Mouse (Mus musculus) cerebellum, adult (tissue): ENCODE results near the gene Rprd1b.

Experiments
- ATAC-seq: cut with Nextera tagmentation; 2 replicates; pipeline ENCODE4 v1.9.2; 2017; ENCODE audit warnings: mild to moderate bottlenecking, moderate library complexity, mixed read lengths; ENCODE audit not compliant: insufficient number of reproducible peaks, low FRiP score, low TSS enrichment

Rprd1b gene

GRCm38 (mm10) chr2:158119145-158119544 is 90.8 kb downstream of the Rprd1b start:
- no peak for ATAC-seq

GRCm38 (mm10) chr2:158120211-158120610 is 91.9 kb downstream of the Rprd1b start:
- ATAC-seq, result no peak

GRCm38 (mm10) chr2:158120868-158121267 is 92.6 kb downstream of the Rprd1b start:
- no peak for ATAC-seq

- no peak for ATAC-seq
These were observed 93.5 kb downstream of the Rprd1b start for GRCm38 (mm10) chr2:158121645-158122326.

GRCm38 (mm10) chr2:158122814-158123213 is 94.5 kb downstream of the Rprd1b start:
- ATAC-seq, result no peak

GRCm38 (mm10) chr2:158127245-158127644 is 98.9 kb downstream of the Rprd1b start:
- no peak for ATAC-seq

GRCm38 (mm10) chr2:158127872-158128271 is 99.6 kb downstream of the Rprd1b start:
- no peak for ATAC-seq

- no peak for ATAC-seq
These were observed 100.3 kb downstream of the Rprd1b start for GRCm38 (mm10) chr2:158128461-158129130.

- ATAC-seq, result no peak
These were observed 101.2 kb downstream of the Rprd1b start for GRCm38 (mm10) chr2:158129291-158130002.

GRCm38 (mm10) chr2:158130391-158130986 is 102.2 kb downstream of the Rprd1b start:
- no peak for ATAC-seq

- no peak for ATAC-seq
These were observed 103.0 kb downstream of the Rprd1b start for GRCm38 (mm10) chr2:158131197-158131835.

GRCm38 (mm10) chr2:158132320-158132719 is 104.0 kb downstream of the Rprd1b start:
- no peak for ATAC-seq

- no peak for ATAC-seq
These were observed 104.8 kb downstream of the Rprd1b start for GRCm38 (mm10) chr2:158133050-158133449.

GRCm38 (mm10) chr2:158136205-158136604 is 107.9 kb downstream of the Rprd1b start:
- ATAC-seq, result no peak

- no peak for ATAC-seq
These were observed 109.5 kb downstream of the Rprd1b start for GRCm38 (mm10) chr2:158137771-158138170.

GRCm38 (mm10) chr2:158138778-158139177 is 110.5 kb downstream of the Rprd1b start:
- no peak for ATAC-seq

- no peak for ATAC-seq
These were observed 111.3 kb downstream of the Rprd1b start for GRCm38 (mm10) chr2:158139628-158140027.

- ATAC-seq, result no peak
These were observed 112.4 kb downstream of the Rprd1b start for GRCm38 (mm10) chr2:158140664-158141063.

GRCm38 (mm10) chr2:158141271-158141670 is 113.0 kb downstream of the Rprd1b start:
- no peak for ATAC-seq

GRCm38 (mm10) chr2:158141690-158142440 is 113.6 kb downstream of the Rprd1b start:
- ATAC-seq, result no peak
